Mouse (Mus musculus) limb, embryonic 12.5 days (tissue): ENCODE measurements around the gene Def6. TPM values are rescaled to one million over a fixed set of nuclear protein-coding genes. Genes with fewer than 3 reads are reported as not detected.

Source experiments
- ATAC-seq: fragments of 200-750 bp; cut with Nextera tagmentation; 2 replicates; pipeline ENCODE4 v1.8.0; 2017; ENCODE audit warnings: low read depth, moderate TSS enrichment; ENCODE audit not compliant: insufficient number of reproducible peaks, insufficient read depth, low FRiP score, low TSS enrichment
- H3K27ac ChIP-seq: fragments of 300-500 bp; sonication (generic); 2 replicates; pipeline ENCODE4 v1.5.1; 2016; ENCODE audit warnings: mild to moderate bottlenecking, moderate library complexity
- H3K27me3 ChIP-seq: fragments of 300-500 bp; sonication (generic); 2 replicates; pipeline ENCODE4 v1.6.1; 2016; ENCODE audit warnings: mild to moderate bottlenecking, moderate library complexity
- H3K36me3 ChIP-seq: fragments of 300-500 bp; sonication (generic); 2 replicates; pipeline ENCODE4 v1.6.1; 2016; ENCODE audit warnings: mild to moderate bottlenecking, moderate library complexity
- H3K4me1 ChIP-seq: fragments of 300-500 bp; sonication (generic); replicated peaks from 2 replicates; pipeline ENCODE4 v1.6.1; 2016
- H3K4me2 ChIP-seq: fragments of 300-500 bp; sonication (generic); 2 replicates; pipeline ENCODE4 v1.6.1; 2016; ENCODE audit warnings: mild to moderate bottlenecking, moderate library complexity
- H3K4me3 ChIP-seq: fragments of 300-500 bp; sonication (generic); replicated peaks from 2 replicates; pipeline ENCODE4 v1.5.1; 2016; ENCODE audit warnings: mild to moderate bottlenecking
- H3K9ac ChIP-seq: fragments of 300-500 bp; sonication (generic); replicated peaks from 2 replicates; pipeline ENCODE4 v1.6.1; 2016; ENCODE audit warnings: mild to moderate bottlenecking, moderate library complexity
- H3K9me3 ChIP-seq: fragments of 300-500 bp; sonication (generic); 2 replicates; pipeline ENCODE4 v1.6.1; 2016; ENCODE audit warnings: mild to moderate bottlenecking, moderate library complexity
- WGBS: fragments of 180-500 bp; shearing (Covaris S2); methylation state at CpG from one replicate; pipeline ENCODE4 v1.1.7; 2016; 5-methylcytosine and 5-hydroxymethylcytosine counted together
- polyA plus RNA-seq: library from polyadenylated mRNA; unstranded; fragments of >200 nt; fragmentation: Nextera tagmentation; extraction: Ambion mirVana; gene quantifications from 2 replicates; pipeline ENCODE4 v1.2.1, GENCODE M21; 2016

Def6 gene
- polyA plus RNA-seq, 1 experiment from 2014 or later = 12.8 TPM

DNA sequence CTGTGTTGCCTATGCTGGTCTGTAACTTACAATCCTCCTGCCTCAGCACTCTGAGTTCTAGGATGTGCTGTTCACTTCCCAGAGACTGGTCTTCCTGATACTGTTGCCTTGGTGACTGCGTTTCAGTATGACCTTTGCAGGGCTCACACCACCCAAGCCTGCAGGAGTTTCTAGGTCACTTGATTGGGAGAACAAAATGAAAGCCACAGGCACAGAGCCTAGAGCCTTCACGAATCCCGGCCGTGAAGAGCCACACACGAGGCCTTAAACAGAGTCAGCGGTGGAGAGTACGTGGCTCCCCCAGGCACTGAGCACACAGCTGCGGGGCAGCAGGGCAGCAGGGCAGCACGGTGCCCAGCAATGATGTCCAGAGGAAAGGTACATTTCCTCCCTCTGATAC lies 50.7 kb downstream of the Def6 start:
- no peak overlapping the region for H3K4me2 ChIP-seq
- H3K4me3 ChIP-seq = no peak overlapping the region
- WGBS = 91% methylated on average over 9 of the region's 9 CpGs
- no peaks in the 10 kb centered on the region for H3K27me3 ChIP-seq
- H3K36me3 ChIP-seq = peaks cover 20% of the 10 kb centered on the region; the same call in 1 of the 2 replicates
- H3K9ac ChIP-seq = no peak overlapping the region
- no peak for ATAC-seq
- 0 out of 2 replicates have a peak, but pooled peaks cover 3% of the 10 kb centered on the region for H3K9me3 ChIP-seq
- H3K27ac ChIP-seq = peak overlapping the region; percentile 88; the same call in 1 of the 2 replicates
- H3K4me1 ChIP-seq = peaks cover 48% of the 10 kb centered on the region

GRCm38 (mm10) chr17:28259890-28260542 lies 52.4 kb downstream of the Def6 start:
- Histone ChIP-seq H3K4me2 (no peak overlapping the region), H3K36me3 (peaks cover 15% of the 10 kb centered on the region; the same call in 1 of the 2 replicates), H3K27me3 (no peaks in the 10 kb centered on the region), H3K27ac (no peak overlapping the region), H3K9me3 (no peaks in the 10 kb centered on the region), H3K4me3 (no peak overlapping the region), H3K4me1 (peaks cover 56% of the 10 kb centered on the region), H3K9ac (no peak overlapping the region)
- 85% methylated on average over 16 of the region's 16 CpGs for WGBS
- no peak for ATAC-seq

DNA sequence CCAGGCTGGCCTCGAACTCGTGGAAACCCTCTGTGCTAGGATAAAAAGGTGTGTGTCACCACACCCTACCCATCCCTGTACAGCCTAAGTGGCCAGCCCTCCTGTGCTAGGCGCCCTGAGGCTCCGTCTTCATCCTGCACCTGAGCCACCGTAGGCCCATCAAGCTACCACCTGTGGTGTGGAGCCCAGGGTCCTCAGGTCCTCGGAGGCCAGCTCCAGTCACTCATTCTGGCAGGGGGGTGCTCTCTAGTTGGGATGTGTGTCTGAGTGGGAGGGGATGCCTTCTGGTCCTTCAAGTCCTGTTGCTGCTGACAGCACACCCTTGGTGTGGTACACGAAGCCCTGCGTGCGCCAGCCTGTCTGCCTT lies 52.9 kb downstream of the Def6 start:
- H3K9ac ChIP-seq = no peak overlapping the region
- peaks cover 15% of the 10 kb centered on the region; the same call in 1 of the 2 replicates for H3K36me3 ChIP-seq
- H3K4me3 ChIP-seq = no peak overlapping the region
- no peaks in the 10 kb centered on the region for H3K9me3 ChIP-seq
- no peak overlapping the region for H3K4me2 ChIP-seq
- WGBS = 85% methylated on average over 9 of the region's 9 CpGs
- peaks cover 55% of the 10 kb centered on the region for H3K4me1 ChIP-seq
- H3K27me3 ChIP-seq = no peaks in the 10 kb centered on the region
- no peak overlapping the region for H3K27ac ChIP-seq
- no peak for ATAC-seq

GRCm38 (mm10) chr17:28261795-28262194 lies 54.2 kb downstream of the Def6 start:
- Histone ChIP-seq H3K27ac (no peak overlapping the region), H3K4me1 (peaks cover 43% of the 10 kb centered on the region), H3K36me3 (peaks cover 18% of the 10 kb centered on the region; the same call in 1 of the 2 replicates), H3K9me3 (no peaks in the 10 kb centered on the region), H3K27me3 (no peaks in the 10 kb centered on the region), H3K4me2 (no peak overlapping the region), H3K9ac (no peak overlapping the region), H3K4me3 (no peak overlapping the region)
- 85% methylated on average over 11 of the region's 11 CpGs for WGBS
- no peak for ATAC-seq

GRCm38 (mm10) chr17:28263181-28263894 lies 55.8 kb downstream of the Def6 start:
- Histone ChIP-seq H3K4me1 (peaks cover 28% of the 10 kb centered on the region), H3K36me3 (peaks cover 18% of the 10 kb centered on the region; the same call in 1 of the 2 replicates), H3K4me2 (no peak overlapping the region), H3K4me3 (no peak overlapping the region), H3K27ac (no peak overlapping the region), H3K27me3 (no peaks in the 10 kb centered on the region), H3K9me3 (no peaks in the 10 kb centered on the region), H3K9ac (no peak overlapping the region)
- WGBS = 70% methylated on average over 13 of the region's 13 CpGs
- no peak for ATAC-seq

DNA sequence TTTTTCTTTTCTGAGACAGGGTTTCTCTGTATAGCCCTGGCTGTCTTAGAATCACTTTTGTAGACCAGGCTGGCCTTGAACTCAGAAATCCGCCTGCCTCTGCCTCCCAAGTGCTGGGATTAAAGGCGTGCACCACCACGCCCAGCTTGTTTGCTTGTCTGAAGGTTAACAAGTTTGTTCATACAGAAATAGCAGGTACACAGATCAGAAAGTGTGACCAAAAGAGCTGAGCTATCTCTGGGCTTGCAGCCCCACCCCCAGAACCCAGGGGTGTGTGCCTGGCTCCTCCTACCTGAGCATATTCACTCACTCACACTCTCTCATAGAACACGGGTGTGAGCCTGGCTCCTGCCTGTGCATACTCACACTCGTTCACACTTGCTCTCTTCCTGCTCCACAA lies 59.7 kb downstream of the Def6 start:
- WGBS = 88% methylated on average over 5 of the region's 5 CpGs
- H3K4me1 ChIP-seq = peaks cover 33% of the 10 kb centered on the region
- no peaks in the 10 kb centered on the region for H3K9me3 ChIP-seq
- H3K36me3 ChIP-seq = 0 out of 2 replicates have a peak, but pooled peaks cover 3% of the 10 kb centered on the region
- no peaks in the 10 kb centered on the region for H3K27me3 ChIP-seq
- ATAC-seq = no peak
- no peak overlapping the region for H3K4me3 ChIP-seq
- H3K9ac ChIP-seq = no peak overlapping the region
- no peak overlapping the region for H3K27ac ChIP-seq
- no peak overlapping the region for H3K4me2 ChIP-seq

- peaks cover 18% of the 10 kb centered on the region for H3K4me1 ChIP-seq
- H3K9me3 ChIP-seq = no peaks in the 10 kb centered on the region
- no peak overlapping the region for H3K4me2 ChIP-seq
- no peak overlapping the region for H3K27ac ChIP-seq
- H3K36me3 ChIP-seq = 0 out of 2 replicates have a peak, but pooled peaks cover 3% of the 10 kb centered on the region
- 0 out of 2 replicates have a peak, but pooled peaks have one; percentile 22 for ATAC-seq
- H3K4me3 ChIP-seq = no peak overlapping the region
- WGBS = 61% methylated on average over 13 of the region's 13 CpGs
- no peaks in the 10 kb centered on the region for H3K27me3 ChIP-seq
- no peak overlapping the region for H3K9ac ChIP-seq
These were observed 62.6 kb downstream of the Def6 start for GRCm38 (mm10) chr17:28270165-28270564.

DNA sequence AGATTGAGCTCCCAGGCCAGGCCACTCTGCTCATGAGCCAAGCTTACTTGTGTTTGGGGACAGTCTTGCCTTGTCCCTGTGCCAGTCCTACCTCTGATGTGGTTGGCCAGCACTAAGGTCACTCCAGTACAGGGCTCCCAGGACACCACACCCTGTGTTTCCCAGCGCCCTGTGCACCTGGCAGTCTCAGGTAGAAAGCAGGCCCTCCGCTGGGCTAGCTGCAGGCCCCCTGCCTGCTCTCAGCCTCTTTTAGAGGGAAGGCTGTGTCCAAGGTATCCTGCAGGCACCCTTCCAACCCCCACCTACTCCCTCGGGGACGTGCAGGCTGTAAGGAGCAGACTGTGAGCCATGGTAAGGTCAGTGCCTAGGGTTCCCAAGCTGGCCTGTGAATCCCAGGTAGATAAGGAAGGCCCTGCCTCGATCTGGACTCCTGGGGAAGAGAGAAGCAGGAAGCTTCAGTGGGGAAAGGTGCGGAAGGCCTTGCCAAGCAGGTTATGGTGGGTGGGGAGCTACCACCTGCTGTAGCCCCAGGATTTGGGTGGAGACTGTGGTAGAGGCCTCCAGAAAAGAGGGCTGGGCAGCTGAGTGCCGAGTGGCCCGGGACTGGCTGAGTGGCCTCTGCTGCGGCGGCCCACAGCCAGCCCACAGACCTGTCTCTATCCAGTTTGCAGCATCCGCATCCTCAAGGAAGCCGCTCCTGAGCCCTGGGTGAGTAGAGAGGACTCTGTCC lies 64.1 kb downstream of the Def6 start:
- 85% methylated on average over 12 of the region's 12 CpGs for WGBS
- Histone ChIP-seq H3K27me3 (no peaks in the 10 kb centered on the region), H3K4me2 (no peak overlapping the region), H3K27ac (no peak overlapping the region), H3K4me3 (no peak overlapping the region), H3K36me3 (0 out of 2 replicates have a peak, but pooled peaks cover 2% of the 10 kb centered on the region), H3K4me1 (peaks cover 15% of the 10 kb centered on the region), H3K9me3 (no peaks in the 10 kb centered on the region), H3K9ac (no peak overlapping the region)
- ATAC-seq = no peak

- no peak overlapping the region for H3K9ac ChIP-seq
- H3K4me1 ChIP-seq = peaks cover 20% of the 10 kb centered on the region
- 80% methylated on average over 9 of the region's 9 CpGs for WGBS
- H3K27me3 ChIP-seq = no peaks in the 10 kb centered on the region
- H3K4me3 ChIP-seq = no peak overlapping the region
- H3K27ac ChIP-seq = no peak overlapping the region
- H3K9me3 ChIP-seq = no peaks in the 10 kb centered on the region
- H3K36me3 ChIP-seq = no peaks in the 10 kb centered on the region; the same call in 1 of the 2 replicates
- no peak overlapping the region for H3K4me2 ChIP-seq
- ATAC-seq = no peak
These were observed 64.7 kb downstream of the Def6 start for GRCm38 (mm10) chr17:28272281-28272680.

DNA sequence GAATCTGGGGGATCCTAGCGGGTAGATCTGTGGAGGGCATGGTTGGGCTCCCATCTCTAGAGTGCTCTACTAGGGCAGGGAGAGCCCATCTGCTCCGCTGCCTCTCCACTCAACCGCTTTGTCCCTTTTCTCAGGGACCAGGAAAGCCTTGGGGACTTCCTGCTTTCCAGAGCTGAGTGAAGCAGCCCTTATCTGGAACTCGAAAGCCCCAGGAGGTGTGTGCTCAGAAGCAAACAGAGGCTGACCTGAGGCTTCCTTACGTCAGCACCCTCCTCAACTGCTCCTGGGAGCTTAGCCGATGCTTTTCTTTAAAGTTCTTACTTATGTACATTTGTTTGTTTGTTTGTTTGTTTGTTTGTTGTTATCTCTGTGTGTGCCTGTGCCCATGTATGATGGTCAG lies 65.3 kb downstream of the Def6 start:
- Histone ChIP-seq H3K4me2 (no peak overlapping the region), H3K9me3 (no peaks in the 10 kb centered on the region), H3K36me3 (no peaks in the 10 kb centered on the region; the same call in 1 of the 2 replicates), H3K27ac (no peak overlapping the region), H3K4me3 (no peak overlapping the region), H3K9ac (no peak overlapping the region), H3K27me3 (no peaks in the 10 kb centered on the region), H3K4me1 (peaks cover 25% of the 10 kb centered on the region)
- 80% methylated on average over 6 of the region's 6 CpGs for WGBS
- no peak for ATAC-seq

GRCm38 (mm10) chr17:28274739-28275138 lies 67.2 kb downstream of the Def6 start:
- no peak overlapping the region for H3K4me3 ChIP-seq
- H3K27ac ChIP-seq = no peak overlapping the region
- H3K36me3 ChIP-seq = no peaks in the 10 kb centered on the region; the same call in 1 of the 2 replicates
- H3K9me3 ChIP-seq = no peaks in the 10 kb centered on the region
- no peak overlapping the region for H3K9ac ChIP-seq
- 81% methylated on average over 3 of the region's 3 CpGs for WGBS
- no peak for ATAC-seq
- peaks cover 38% of the 10 kb centered on the region for H3K4me1 ChIP-seq
- no peak overlapping the region for H3K4me2 ChIP-seq
- H3K27me3 ChIP-seq = no peaks in the 10 kb centered on the region
